Mouse (Mus musculus): Measurements from ENCODE around the gene Pald1. TPM values are rescaled to one million over a fixed set of nuclear protein-coding genes. Genes with fewer than 3 reads are reported as not detected.

Gene Pald1
- total and polyA plus RNA-seq, 2 experiments from 2014 or later: 14.4 to 23.7 TPM

- no peak for ATAC-seq
These were observed 22.6 kb upstream of the Pald1 start for GRCm38 (mm10) chr10:61405958-61406357.

GRCm38 (mm10) chr10:61402911-61403310 is 19.6 kb upstream of the Pald1 start:
- no peak overlapping the region for H3K9ac ChIP-seq
- no peak overlapping the region for H3K4me3 ChIP-seq (ENCODE audit: low read depth, low read length)
- ATAC-seq (no peak), DNase-seq (no peak)
- H3K4me1 ChIP-seq (ENCODE audit: insufficient read depth): no peaks in the 10 kb centered on the region
- H3K36me3 ChIP-seq (ENCODE audit: insufficient read depth): no peaks in the 10 kb centered on the region
- no peak overlapping the region for H3K27ac ChIP-seq (ENCODE audit: low read depth, low read length)
- TF ChIP-seq CTCF (IDR thresholded peaks at IDR 0.05; ENCODE audit: low read depth): no peak; the same call in 1 of the 2 replicates
- H3K9me3 ChIP-seq (ENCODE audit: low read length): no peaks in the 10 kb centered on the region
- no peak overlapping the region for H3K4me2 ChIP-seq (ENCODE audit: low read depth)
- no peaks in the 10 kb centered on the region for H3K27me3 ChIP-seq (ENCODE audit: insufficient read depth, low read length)
- WGBS: 89% methylated on average over 2 of the region's 2 CpGs

More at GRCm38 (mm10) chr10:61405958-61406357, 22.6 kb upstream of the Pald1 start:
- H3K9me3 ChIP-seq (ENCODE audit: low read length): no peaks in the 10 kb centered on the region
- no peak for DNase-seq
- no peak for TF ChIP-seq CTCF (IDR thresholded peaks at IDR 0.05; ENCODE audit: low read depth)
- no peak overlapping the region for H3K4me3 ChIP-seq (ENCODE audit: low read depth, low read length)
- no peaks in the 10 kb centered on the region for H3K36me3 ChIP-seq (ENCODE audit: insufficient read depth)
- no peak overlapping the region for H3K27ac ChIP-seq (ENCODE audit: low read depth, low read length)
- 7% methylated on average over 10 of the region's 10 CpGs for WGBS
- no peak overlapping the region for H3K9ac ChIP-seq
- H3K4me1 ChIP-seq (ENCODE audit: insufficient read depth): no peaks in the 10 kb centered on the region
- no peak overlapping the region for H3K4me2 ChIP-seq (ENCODE audit: low read depth)
- no peaks in the 10 kb centered on the region for H3K27me3 ChIP-seq (ENCODE audit: insufficient read depth, low read length)

GRCm38 (mm10) chr10:61402480-61402879 is 19.1 kb upstream of the Pald1 start:
- no peak overlapping the region for H3K4me2 ChIP-seq (ENCODE audit: low read depth)
- H3K4me1 ChIP-seq (ENCODE audit: insufficient read depth): no peaks in the 10 kb centered on the region
- peak; percentile 41 for TF ChIP-seq CTCF (IDR thresholded peaks at IDR 0.05; ENCODE audit: low read depth)
- H3K4me3 ChIP-seq (ENCODE audit: low read depth, low read length): no peak overlapping the region
- H3K36me3 ChIP-seq (ENCODE audit: insufficient read depth): no peaks in the 10 kb centered on the region
- no peak overlapping the region for H3K27ac ChIP-seq (ENCODE audit: low read depth, low read length)
- ATAC-seq (no peak), DNase-seq (no peak)
- WGBS: 68% methylated on average over 5 of the region's 5 CpGs
- H3K9ac ChIP-seq: no peak overlapping the region
- no peaks in the 10 kb centered on the region for H3K27me3 ChIP-seq (ENCODE audit: insufficient read depth, low read length)
- H3K9me3 ChIP-seq (ENCODE audit: low read length): no peaks in the 10 kb centered on the region

DNA sequence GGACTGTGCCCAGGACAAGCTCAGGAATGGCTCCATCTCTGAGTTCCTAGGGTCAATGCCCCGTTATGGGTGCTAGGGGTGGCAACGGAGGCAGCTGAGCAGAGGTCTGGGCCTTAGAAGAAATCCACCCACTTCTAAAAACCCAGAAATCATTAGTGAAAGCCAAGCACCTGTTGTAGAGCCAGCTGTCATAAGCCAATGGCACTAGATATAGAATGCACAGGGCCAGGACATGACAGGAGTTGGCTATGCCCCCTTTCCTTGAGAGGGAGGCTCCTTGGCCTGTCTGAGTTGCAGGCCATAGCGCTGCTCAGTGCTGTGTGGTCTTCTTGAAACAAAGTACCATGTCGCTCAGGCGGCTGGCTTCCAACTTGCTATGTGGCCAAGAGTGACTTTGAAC is 17.1 kb upstream of the Pald1 start:
- no peak for ATAC-seq
- Histone ChIP-seq H3K27ac (ENCODE audit: low read depth, low read length) (no peak overlapping the region), H3K27me3 (ENCODE audit: insufficient read depth, low read length) (no peaks in the 10 kb centered on the region), H3K4me3 (ENCODE audit: low read depth, low read length) (no peak overlapping the region), H3K36me3 (ENCODE audit: insufficient read depth) (no peaks in the 10 kb centered on the region), H3K4me1 (ENCODE audit: insufficient read depth) (no peaks in the 10 kb centered on the region), H3K9me3 (ENCODE audit: low read length) (no peaks in the 10 kb centered on the region), H3K9ac (no peak overlapping the region), H3K4me2 (ENCODE audit: low read depth) (no peak overlapping the region)
- 85% methylated on average over 5 of the region's 5 CpGs for WGBS
- DNase-seq: no peak
- no peak for TF ChIP-seq CTCF (IDR thresholded peaks at IDR 0.05; ENCODE audit: low read depth)

DNA sequence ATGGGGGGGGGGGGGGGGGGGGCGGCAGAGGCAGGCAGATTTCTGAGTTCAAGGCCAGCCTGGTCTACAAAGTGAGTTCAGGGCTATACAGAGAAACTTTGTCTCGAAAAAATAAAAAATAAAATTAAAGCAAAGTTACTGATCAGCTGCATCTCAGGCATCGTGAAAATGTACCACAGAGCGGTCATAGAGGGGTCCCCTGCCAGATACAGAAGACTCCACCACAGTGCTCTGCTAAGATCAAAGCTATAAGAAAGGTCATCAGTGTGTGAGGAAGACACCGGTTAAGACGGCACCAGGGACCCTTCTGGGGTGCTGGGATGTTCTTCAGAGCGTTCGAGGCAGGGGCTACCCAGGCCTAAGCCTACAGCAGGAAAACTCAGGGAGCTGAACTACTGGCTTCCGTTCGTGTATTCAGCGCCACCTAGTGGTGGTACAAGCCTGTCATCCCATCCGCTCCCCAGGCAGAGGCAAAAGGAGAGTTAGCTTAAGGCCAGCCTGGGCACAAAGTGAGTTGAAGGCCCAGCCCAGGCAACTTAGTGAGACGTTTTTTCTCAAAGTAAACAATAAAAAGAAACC is 15.9 kb upstream of the Pald1 start:
- H3K36me3 ChIP-seq (ENCODE audit: insufficient read depth): no peaks in the 10 kb centered on the region
- H3K4me1 ChIP-seq (ENCODE audit: insufficient read depth): no peaks in the 10 kb centered on the region
- no peak overlapping the region for H3K9ac ChIP-seq
- ATAC-seq: peak; percentile 94
- TF ChIP-seq CTCF (IDR thresholded peaks at IDR 0.05; ENCODE audit: low read depth): peak; percentile 94
- no peaks in the 10 kb centered on the region for H3K9me3 ChIP-seq (ENCODE audit: low read length)
- WGBS: 22% methylated on average over 12 of the region's 13 CpGs
- no peak overlapping the region for H3K27ac ChIP-seq (ENCODE audit: low read depth, low read length)
- H3K27me3 ChIP-seq (ENCODE audit: insufficient read depth, low read length): no peaks in the 10 kb centered on the region
- H3K4me2 ChIP-seq (ENCODE audit: low read depth): no peak overlapping the region
- no peak overlapping the region for H3K4me3 ChIP-seq (ENCODE audit: low read depth, low read length)
- DNase-seq: peak; percentile 89

DNA sequence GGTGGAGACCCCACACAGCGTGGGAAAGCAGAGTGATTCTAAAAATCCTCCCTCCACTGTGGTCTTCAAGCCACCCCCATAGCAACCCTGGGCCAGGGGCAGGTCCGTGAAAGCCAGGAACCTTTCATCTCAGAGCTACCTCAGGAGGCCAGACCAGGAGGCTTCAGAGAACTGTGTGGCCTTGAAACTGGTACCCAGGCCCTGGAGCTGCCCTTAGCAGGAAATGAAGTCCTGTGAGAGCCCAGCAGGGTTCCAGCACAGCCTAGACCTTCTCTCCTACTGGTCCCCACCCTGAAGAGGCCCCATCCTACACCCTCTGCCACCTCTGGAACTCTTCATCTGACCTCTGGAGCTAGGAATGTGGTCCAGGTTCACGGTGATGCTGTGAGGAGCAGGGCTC is 14.8 kb upstream of the Pald1 start:
- H3K9ac ChIP-seq: no peak overlapping the region
- no peaks in the 10 kb centered on the region for H3K9me3 ChIP-seq (ENCODE audit: low read length)
- no peak for TF ChIP-seq CTCF (IDR thresholded peaks at IDR 0.05; ENCODE audit: low read depth)
- no peak overlapping the region for H3K4me3 ChIP-seq (ENCODE audit: low read depth, low read length)
- H3K27ac ChIP-seq (ENCODE audit: low read depth, low read length): no peak overlapping the region
- H3K4me2 ChIP-seq (ENCODE audit: low read depth): no peak overlapping the region
- no peak for ATAC-seq
- no peaks in the 10 kb centered on the region for H3K36me3 ChIP-seq (ENCODE audit: insufficient read depth)
- WGBS: 62% methylated on average over 3 of the region's 3 CpGs
- no peaks in the 10 kb centered on the region for H3K27me3 ChIP-seq (ENCODE audit: insufficient read depth, low read length)
- DNase-seq: no peak
- no peaks in the 10 kb centered on the region for H3K4me1 ChIP-seq (ENCODE audit: insufficient read depth)

DNA sequence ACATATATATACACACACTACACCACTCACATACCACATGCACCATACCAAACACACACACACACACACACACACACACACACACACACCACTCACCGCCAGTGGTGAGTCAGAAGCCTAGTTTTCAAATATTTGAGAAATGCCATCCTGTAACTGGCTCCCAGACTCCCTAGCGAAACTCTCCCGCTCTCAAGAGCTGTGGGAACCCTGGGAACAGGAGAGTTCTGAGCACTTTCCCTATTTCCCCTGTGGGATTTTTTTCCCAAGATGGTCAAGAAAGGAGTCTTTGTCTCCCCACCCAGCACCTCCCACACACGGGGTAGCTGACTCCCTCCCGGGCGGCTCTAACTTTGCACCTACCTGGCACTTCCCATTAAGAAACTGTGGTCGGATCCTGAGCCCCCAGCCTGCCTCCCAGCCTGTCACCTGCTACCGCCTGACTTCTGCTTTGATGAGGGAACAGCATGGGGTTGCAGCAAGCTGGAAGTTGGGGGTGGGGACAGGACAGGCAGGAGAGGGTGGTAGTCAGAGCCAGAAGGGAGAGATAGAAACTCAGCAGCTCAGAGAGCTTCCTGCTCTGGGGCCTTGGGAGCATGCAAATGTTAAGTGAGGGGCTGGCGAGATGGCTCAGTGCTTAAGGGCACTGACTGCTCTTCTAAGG is 11.3 kb upstream of the Pald1 start:
- Histone ChIP-seq H3K4me2 (ENCODE audit: low read depth) (no peak overlapping the region), H3K9ac (no peak overlapping the region), H3K27me3 (ENCODE audit: insufficient read depth, low read length) (no peaks in the 10 kb centered on the region), H3K4me3 (ENCODE audit: low read depth, low read length) (no peak overlapping the region), H3K27ac (ENCODE audit: low read depth, low read length) (no peak overlapping the region), H3K36me3 (ENCODE audit: insufficient read depth) (no peaks in the 10 kb centered on the region), H3K4me1 (ENCODE audit: insufficient read depth) (no peaks in the 10 kb centered on the region), H3K9me3 (ENCODE audit: low read length) (no peaks in the 10 kb centered on the region)
- no peak for DNase-seq
- no peak for TF ChIP-seq CTCF (IDR thresholded peaks at IDR 0.05; ENCODE audit: low read depth)
- 13% methylated on average over 9 of the region's 9 CpGs for WGBS
- no peak for ATAC-seq
